Mouse (Mus musculus) left cerebral cortex, postnatal 36 days (tissue): ENCODE measurements around the gene Smad3. TPM values are rescaled to one million over a fixed set of nuclear protein-coding genes. Genes with fewer than 3 reads are reported as not detected.
A peak's percentile ranks its signal among the peaks of the same experiment; 100 is the strongest.

Experiments
- DNase-seq, 2 experiments: peaks; one replicate each; pipeline ENCODE4 v3.0.0; 2021 to 2022; ENCODE audit warnings: low spot score in 2 of 2, mixed read lengths in 1 of 2
- intact Hi-C: fragments of 180-260 bp; cut with DNase I; formaldehyde crosslinking; loops from one replicate; pipeline ENCODE4 v1.15.1; 2025
- total RNA-seq, 2 experiments: library from RNA; stranded (reverse); gene quantifications; 2 replicates each; pipeline ENCODE4 v1.2.3; 2021

The Smad3 gene
- total RNA-seq, 2 experiments from 2014 or later = 45.2 to 71.2 TPM

- no peak for DNase-seq
- intact Hi-C loops = no loop called here
Observed at GRCm38 (mm10) chr9:63707816-63708588, 49.8 kb downstream of the Smad3 start.

- intact Hi-C loops = no loop called here
- DNase-seq = peak in 1 of 2 experiments; percentile 27
Observed at GRCm38 (mm10) chr9:63706152-63706733, 51.6 kb downstream of the Smad3 start.

- DNase-seq = no peak
- intact Hi-C loops = no loop called here
Observed at GRCm38 (mm10) chr9:63704979-63705751, 52.6 kb downstream of the Smad3 start.

GRCm38 (mm10) chr9:63704131-63704530, 53.7 kb downstream of the Smad3 start:
- DNase-seq = no peak
- intact Hi-C loops = no loop called here

- intact Hi-C loops = no loop called here
Observed at GRCm38 (mm10) chr9:63703236-63703785, 54.5 kb downstream of the Smad3 start.

GRCm38 (mm10) chr9:63702502-63703013, 55.2 kb downstream of the Smad3 start:
- DNase-seq = peak in 1 of 2 experiments; percentile 42
- intact Hi-C loops = no loop called here

More at GRCm38 (mm10) chr9:63703236-63703785, 54.5 kb downstream of the Smad3 start:
- no peak for DNase-seq

- intact Hi-C loops = no loop called here
- no peak for DNase-seq
Observed at GRCm38 (mm10) chr9:63701957-63702309, 55.9 kb downstream of the Smad3 start.

- intact Hi-C loops = no loop called here
Observed at GRCm38 (mm10) chr9:63701258-63701956, 56.4 kb downstream of the Smad3 start.

GRCm38 (mm10) chr9:63699145-63699544, 58.6 kb downstream of the Smad3 start:
- intact Hi-C loops = no loop called here
- no peak for DNase-seq

More at GRCm38 (mm10) chr9:63701258-63701956, 56.4 kb downstream of the Smad3 start:
- no peak for DNase-seq

- DNase-seq = no peak
- intact Hi-C loops = no loop called here
Observed at GRCm38 (mm10) chr9:63698320-63699045, 59.3 kb downstream of the Smad3 start.

- DNase-seq = no peak
- intact Hi-C loops = no loop called here
Observed at GRCm38 (mm10) chr9:63697606-63698005, 60.2 kb downstream of the Smad3 start.

GRCm38 (mm10) chr9:63696463-63697105, 61.2 kb downstream of the Smad3 start:
- intact Hi-C loops = no loop called here
- DNase-seq = no peak

GRCm38 (mm10) chr9:63691960-63692359, 65.8 kb downstream of the Smad3 start:
- intact Hi-C loops = no loop called here
- no peak for DNase-seq

GRCm38 (mm10) chr9:63690511-63690910, 67.3 kb downstream of the Smad3 start:
- intact Hi-C loops = no loop called here
- no peak for DNase-seq

GRCm38 (mm10) chr9:63687413-63688015, 70.3 kb downstream of the Smad3 start:
- DNase-seq = no peak
- intact Hi-C loops = no loop called here

- intact Hi-C loops = no loop called here
- DNase-seq = no peak
Observed at GRCm38 (mm10) chr9:63685352-63685751, 72.4 kb downstream of the Smad3 start.

- DNase-seq = no peak
Observed at GRCm38 (mm10) chr9:63684277-63684676, 73.5 kb downstream of the Smad3 start.

GRCm38 (mm10) chr9:63682943-63683342, 74.9 kb downstream of the Smad3 start:
- intact Hi-C loops = no loop called here
- DNase-seq = no peak

More at GRCm38 (mm10) chr9:63684277-63684676, 73.5 kb downstream of the Smad3 start:
- intact Hi-C loops = no loop called here
